Mouse (Mus musculus): ENCODE measurements around the gene Crat.
A peak's percentile ranks its signal among the peaks of the same experiment; 100 is the strongest.

The Crat gene

GRCm38 (mm10) chr2:30377721-30378120 is 37.9 kb downstream of the Crat start:
- DNase-seq (ENCODE audit: low spot score in 2 of 2), result no peak

GRCm38 (mm10) chr2:30375893-30376292 is 39.7 kb downstream of the Crat start:
- no peak for DNase-seq (ENCODE audit: low spot score in 2 of 2)

- no peak for DNase-seq (ENCODE audit: low spot score in 2 of 2)
Measured at GRCm38 (mm10) chr2:30372726-30373125, 42.9 kb downstream of the Crat start.

GRCm38 (mm10) chr2:30371544-30371943 is 44.1 kb downstream of the Crat start:
- DNase-seq (ENCODE audit: low spot score in 2 of 2), result no peak

- DNase-seq (ENCODE audit: low spot score in 2 of 2), result no peak
Measured at GRCm38 (mm10) chr2:30366203-30366602, 49.4 kb downstream of the Crat start.

GRCm38 (mm10) chr2:30365281-30366069 is 50.1 kb downstream of the Crat start:
- DNase-seq (ENCODE audit: low spot score in 2 of 2), result no peak

- DNase-seq (ENCODE audit: low spot score in 2 of 2), result peak; percentile 99 to 100
Measured at GRCm38 (mm10) chr2:30363773-30364650, 51.6 kb downstream of the Crat start, which contains the start of gene Miga2. Gene Miga2 (plus strand): TSS chr2:30364233.

- DNase-seq (ENCODE audit: low spot score in 2 of 2), result no peak
Measured at GRCm38 (mm10) chr2:30362865-30363264, 52.7 kb downstream of the Crat start.

- DNase-seq (ENCODE audit: low spot score in 2 of 2), result no peak
Measured at GRCm38 (mm10) chr2:30360626-30361025, 55.0 kb downstream of the Crat start.

- peak; percentile 60 to 62 for DNase-seq (ENCODE audit: low spot score in 2 of 2)
Measured at GRCm38 (mm10) chr2:30358533-30359531, 56.8 kb downstream of the Crat start, which contains the start of gene Sh3glb2. Gene Sh3glb2 (minus strand): TSS chr2:30359337.

GRCm38 (mm10) chr2:30357552-30358510 is 57.8 kb downstream of the Crat start:
- DNase-seq (ENCODE audit: low spot score in 2 of 2), result peak; percentile 39 to 50

- DNase-seq (ENCODE audit: low spot score in 2 of 2), result no peak
Measured at GRCm38 (mm10) chr2:30356906-30357305, 58.7 kb downstream of the Crat start.

GRCm38 (mm10) chr2:30356266-30356665 is 59.3 kb downstream of the Crat start:
- DNase-seq (ENCODE audit: low spot score in 2 of 2), result no peak

GRCm38 (mm10) chr2:30355861-30356260 is 59.8 kb downstream of the Crat start:
- no peak for DNase-seq (ENCODE audit: low spot score in 2 of 2)

GRCm38 (mm10) chr2:30351149-30351548 is 64.5 kb downstream of the Crat start:
- DNase-seq (ENCODE audit: low spot score in 2 of 2), result no peak
